Mouse (Mus musculus) E14TG2a.4 (cell line): ENCODE results near the gene Abca7.

Source experiments
- CTCF ChIP-seq: conservative IDR thresholded peaks from 2 replicates; pipeline ENCODE4 v1.5.1; 2014; ENCODE audit warnings: low read length
- POU5F1 ChIP-seq: IDR thresholded peaks from 2 replicates; pipeline ENCODE4 v1.6.1; 2014; ENCODE audit warnings: low read length, borderline replicate concordance

- TF ChIP-seq CTCF (no peak), POU5F1 (no peak)
These were observed 43.3 kb downstream of the Abca7 start, which contains the start of gene Polr2e for GRCm38 (mm10) chr10:80039559-80039979.
